Mouse (Mus musculus) gastrocnemius, postnatal 4 days (tissue): ENCODE measurements around the gene Dot1l. TPM values are rescaled to one million over a fixed set of nuclear protein-coding genes. Genes with fewer than 3 reads are reported as not detected.
"Not testable (repeated sequence)": the region's sequence is repeated elsewhere in the genome, so short reads cannot be mapped to it uniquely, and the experiment has no call there.

Source experiments
- DNase-seq, 2 experiments: peaks; one replicate each; pipeline ENCODE4 v3.0.0; 2021 to 2022; ENCODE audit warnings: low spot score in 2 of 2, mixed read lengths in 2 of 2
- microRNA-seq: library from miRNA; unstranded; fragments of <30 nt; microRNA quantifications from one replicate; pipeline ENCODE4 v1.2.0, GENCODE M21; 2021
- total RNA-seq, 2 experiments: library from RNA; stranded (reverse); gene quantifications; 2 replicates each; pipeline ENCODE4 v1.2.3; 2021

Gene Dot1l
- total RNA-seq, 2 experiments from 2014 or later: 50.5 to 61.2 TPM

- DNase-seq: no peak
These were observed 72.9 kb downstream of the Dot1l start for GRCm38 (mm10) chr10:80827870-80828420.

DNA sequence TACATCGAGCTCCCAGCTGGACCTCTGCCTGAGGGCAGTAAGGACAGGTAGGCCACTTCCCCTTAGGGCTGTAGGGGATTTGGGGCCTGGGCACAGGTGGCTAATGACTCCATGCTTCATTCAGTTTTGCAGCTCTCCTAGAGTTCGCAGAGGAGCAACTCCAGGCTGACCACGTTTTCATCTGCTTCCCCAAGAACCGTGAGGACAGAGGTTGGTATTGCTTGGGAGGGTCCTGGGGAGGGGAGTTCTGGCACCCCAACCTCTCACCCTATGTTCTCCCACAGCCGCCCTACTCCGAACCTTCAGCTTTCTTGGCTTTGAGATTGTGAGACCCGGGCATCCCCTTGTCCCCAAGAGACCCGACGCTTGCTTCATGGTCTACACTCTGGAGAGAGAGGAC lies 73.6 kb downstream of the Dot1l start:
- not testable (repeated sequence) for DNase-seq

DNA sequence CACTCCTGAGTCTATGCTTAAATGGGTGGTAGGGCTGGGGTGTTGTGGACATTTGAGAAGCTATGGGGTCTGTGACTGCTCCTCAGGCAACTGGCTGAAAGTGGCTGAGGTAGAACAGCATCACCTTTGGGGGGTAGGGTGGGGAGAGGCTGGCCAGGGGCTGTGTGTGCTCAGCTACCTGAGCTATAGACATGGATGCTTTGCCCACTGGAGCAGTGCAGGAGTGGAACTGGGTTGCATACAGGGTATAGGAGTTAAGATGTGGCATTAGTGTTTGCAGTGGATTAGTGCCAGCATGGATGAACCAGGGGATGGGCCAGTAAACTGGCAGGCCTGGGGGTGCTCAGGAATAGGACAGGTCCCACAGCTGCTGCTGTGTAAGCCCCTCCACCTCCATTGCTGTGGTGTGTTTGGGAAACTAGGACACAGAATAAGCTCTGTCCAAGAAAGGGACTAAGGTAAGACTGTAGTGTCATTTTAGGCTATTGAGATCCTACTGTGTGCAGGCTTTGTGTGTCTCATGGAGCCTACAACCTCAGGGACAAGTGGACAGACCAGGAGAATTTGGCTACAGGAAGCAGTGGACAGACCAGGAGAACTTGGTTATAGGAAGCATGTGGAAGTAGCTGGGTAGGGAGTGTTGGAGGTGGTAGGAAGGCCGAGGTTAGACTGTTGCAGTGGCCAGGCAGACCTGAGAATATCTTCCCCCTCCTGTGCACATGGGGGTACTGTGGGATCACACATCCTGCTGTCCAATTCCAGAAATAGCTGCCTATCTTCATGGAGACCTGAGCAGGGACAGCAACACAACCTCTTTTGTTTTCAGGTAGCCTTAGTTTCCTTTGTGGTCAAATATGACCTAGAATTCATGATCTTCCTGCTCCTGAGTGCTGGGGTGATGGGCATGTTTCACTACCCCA lies 74.6 kb downstream of the Dot1l start:
- DNase-seq: no peak

GRCm38 (mm10) chr10:80831136-80831535 lies 76.1 kb downstream of the Dot1l start:
- no peak for DNase-seq

GRCm38 (mm10) chr10:80832818-80833217 lies 77.8 kb downstream of the Dot1l start:
- no peak for DNase-seq

GRCm38 (mm10) chr10:80835617-80836016 lies 80.6 kb downstream of the Dot1l start:
- DNase-seq: no peak

DNA sequence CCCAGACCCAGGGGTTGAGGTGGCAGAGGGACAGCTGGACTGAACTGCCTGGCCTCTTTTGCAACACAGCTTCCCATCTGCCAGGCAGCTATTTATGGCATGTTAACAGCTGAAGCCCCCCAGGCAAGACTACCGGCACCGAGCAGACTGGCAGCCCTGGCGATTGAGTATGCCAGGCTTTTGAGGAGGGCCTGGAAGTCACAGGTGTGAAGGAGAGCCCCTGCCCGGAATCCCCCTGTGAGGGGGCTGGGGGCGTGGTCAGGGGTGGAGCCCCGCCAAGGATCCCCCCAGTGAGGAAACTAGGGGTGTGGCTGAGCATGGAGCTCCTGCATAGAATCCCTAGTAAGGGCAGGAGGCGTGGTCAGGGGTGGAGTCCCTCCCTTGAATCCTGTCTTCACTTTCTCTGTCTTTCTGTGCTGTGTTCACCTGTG lies 82.0 kb downstream of the Dot1l start:
- DNase-seq: no peak

DNA sequence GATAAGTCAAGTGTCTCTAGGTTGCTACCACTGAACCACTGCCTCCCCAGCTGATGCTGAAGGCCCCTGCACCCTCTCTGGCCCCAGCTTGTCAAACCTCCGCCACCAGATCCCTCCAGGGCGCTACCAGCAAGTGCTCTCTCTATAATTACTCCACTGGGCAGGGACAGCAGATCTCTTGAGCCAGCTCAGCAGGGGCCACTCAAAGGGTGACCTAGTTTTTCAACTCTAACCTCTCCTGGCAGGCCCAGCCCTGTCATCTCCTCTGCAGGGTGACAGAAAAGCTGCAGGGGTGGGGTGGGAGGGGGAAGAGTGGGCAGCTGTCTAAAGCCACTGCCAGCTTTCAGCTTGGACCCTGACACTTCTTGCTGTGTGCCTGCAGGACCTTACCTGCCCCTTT lies 82.8 kb downstream of the Dot1l start:
- DNase-seq: no peak

- DNase-seq: no peak
These were observed 83.4 kb downstream of the Dot1l start for GRCm38 (mm10) chr10:80838346-80838912.

DNA sequence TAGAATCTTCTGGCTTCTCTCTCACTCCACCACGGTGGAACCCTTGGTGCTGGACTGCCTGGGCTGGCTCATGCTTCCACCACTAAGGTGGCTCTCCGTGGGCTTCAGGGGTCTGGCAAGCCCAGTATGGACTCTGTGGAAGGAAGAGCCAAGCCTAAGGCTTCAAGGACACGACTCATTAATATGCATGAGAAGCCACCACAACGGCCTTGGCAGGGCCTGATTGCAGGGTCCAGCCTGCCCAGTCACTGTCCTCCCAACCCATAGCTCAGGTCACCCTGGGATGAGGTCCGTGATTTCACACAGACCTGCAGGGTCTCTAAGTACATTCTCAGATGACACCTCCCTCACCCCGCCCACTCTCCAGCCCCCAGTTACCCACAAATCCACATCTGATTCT lies 84.8 kb downstream of the Dot1l start:
- DNase-seq: no peak

- DNase-seq: no peak
These were observed 86.7 kb downstream of the Dot1l start for GRCm38 (mm10) chr10:80841685-80842084.

GRCm38 (mm10) chr10:80842334-80842733 lies 87.3 kb downstream of the Dot1l start:
- no peak for DNase-seq

GRCm38 (mm10) chr10:80843087-80843930 lies 88.3 kb downstream of the Dot1l start:
- no peak for DNase-seq

- no peak for DNase-seq
These were observed 89.0 kb downstream of the Dot1l start, which contains the start of gene Lingo3 for GRCm38 (mm10) chr10:80843931-80844547. Gene Lingo3, minus strand, starts transcription at chr10:80844039.

Small RNA genes lying within 50 kb of the gene (microRNA-seq; reads per million reads assigned to microRNA genes)
- 1.7 reads per million for gene Mir1982

Other genes starting within 250 kb of the Dot1l start
- gene Atp8b3, start 216.1 kb upstream of the Dot1l start, total RNA-seq: under 1 TPM; 0.05 TPM
- 10 to 100 TPM; 22.0 to 24.9 TPM for gene Rexo1, start 193.6 kb upstream of the Dot1l start, total RNA-seq
- gene Klf16, start 177.9 kb upstream of the Dot1l start, total RNA-seq: 1 to 10 TPM; 7.5 to 8.5 TPM
- gene Abhd17a, start 164.9 kb upstream of the Dot1l start, total RNA-seq: 10 to 100 TPM; 79.7 to 81.6 TPM
- 10 to 100 TPM; 27.4 to 27.9 TPM for gene Scamp4, start 152.3 kb upstream of the Dot1l start, total RNA-seq
- gene Adat3, start 152.3 kb upstream of the Dot1l start, total RNA-seq: 1 to 10 TPM; 3.0 to 3.2 TPM
- 1 to 10 TPM; 1.1 to 1.7 TPM for gene Gm49322, start 149.2 kb upstream of the Dot1l start, total RNA-seq
- 100 to 1,000 TPM; 167 to 169 TPM for gene Csnk1g2, start 132.4 kb upstream of the Dot1l start, total RNA-seq
- 10 to 100 TPM; 50.7 to 50.8 TPM for gene Btbd2, start 98.1 kb upstream of the Dot1l start, total RNA-seq
- gene Mknk2, start 77.1 kb upstream of the Dot1l start, total RNA-seq: 100 to 1,000 TPM; 170 to 176 TPM
- gene Mob3a, start 53.2 kb upstream of the Dot1l start, total RNA-seq: 10 to 100 TPM; 24.0 to 25.4 TPM
- 1 to 10 TPM; 8.3 to 8.4 TPM for gene Izumo4, start 53.0 kb upstream of the Dot1l start, total RNA-seq
- gene Ap3d1, start 12.9 kb upstream of the Dot1l start, total RNA-seq: 10 to 100 TPM; 52.1 to 58.7 TPM
- gene Sf3a2, start 43.0 kb downstream of the Dot1l start, total RNA-seq: 10 to 100 TPM; 47.1 to 55.8 TPM
- 10 to 100 TPM; 41.7 to 43.0 TPM for gene Plekhj1, start 43.4 kb downstream of the Dot1l start, total RNA-seq
- under 1 TPM; 0.86 to 0.93 TPM for gene Amh, start 50.0 kb downstream of the Dot1l start, total RNA-seq
- 100 to 1,000 TPM; 199 to 230 TPM for gene Jsrp1, start 58.3 kb downstream of the Dot1l start, total RNA-seq
- 100 to 1,000 TPM; 785 to 853 TPM for gene Oaz1, start 71.5 kb downstream of the Dot1l start, total RNA-seq
- 10 to 100 TPM; 21.5 to 22.1 TPM for gene Lingo3, start 88.8 kb downstream of the Dot1l start, total RNA-seq
- 10 to 100 TPM; 53.7 to 54.2 TPM for gene Lsm7, start 100.0 kb downstream of the Dot1l start, total RNA-seq
- gene Sppl2b, start 100.1 kb downstream of the Dot1l start, total RNA-seq: 10 to 100 TPM; 30.9 to 38.6 TPM
- gene Tmprss9, start 116.6 kb downstream of the Dot1l start, total RNA-seq: under 1 TPM in 1 of 2 experiments, not detected in 1; 0.10 TPM
- gene Timm13, start 145.8 kb downstream of the Dot1l start, total RNA-seq: 100 to 1,000 TPM; 120 to 134 TPM
- 10 to 100 TPM; 46.8 to 50.5 TPM for gene Lmnb2, start 163.0 kb downstream of the Dot1l start, total RNA-seq
- gene Gadd45b, start 174.9 kb downstream of the Dot1l start, total RNA-seq: 10 to 100 TPM; 13.5 to 16.3 TPM